Mouse (Mus musculus): ENCODE results near the gene Lta. TPM values are rescaled to one million over a fixed set of nuclear protein-coding genes. Genes with fewer than 3 reads are reported as not detected.

The Lta gene
- polyA plus RNA-seq, 1 experiment from 2014 or later = 0.14 TPM

GRCm38 (mm10) chr17:35210593-35210992 lies 5.4 kb upstream of the Lta start:
- ATAC-seq (no peak), DNase-seq (ENCODE audit: low read depth, low spot score) (no peak)
- H3K27me3 ChIP-seq = no peaks in the 10 kb centered on the region
- CTCF ChIA-PET = interaction anchor here (1.6 kb wide), 1 partner anchor 42 kb away, joined by 7 read pairs; no protein-coding TSS in a partner anchor
- in situ Hi-C loops (cut with MboI; ENCODE audit: low pct_unique_long_range_greater_than_20kb) = no loop called here
- POLR2A ChIA-PET = no interaction called here
- no peak for TF ChIP-seq CTCF (IDR thresholded peaks at IDR 0.05)

GRCm38 (mm10) chr17:35209785-35210535 lies 4.8 kb upstream of the Lta start:
- in situ Hi-C loops (cut with MboI; ENCODE audit: low pct_unique_long_range_greater_than_20kb) = no loop called here
- DNase-seq (ENCODE audit: low read depth, low spot score) = no peak
- ChIA-PET CTCF (interaction anchor here (1.6 kb wide), 1 partner anchor 41 kb away, joined by 7 read pairs; no protein-coding TSS in a partner anchor), POLR2A (no interaction called here)
- no peak for TF ChIP-seq CTCF (IDR thresholded peaks at IDR 0.05)
- H3K27me3 ChIP-seq = no peaks in the 10 kb centered on the region
- ATAC-seq = no peak

- in situ Hi-C loops (cut with MboI; ENCODE audit: low pct_unique_long_range_greater_than_20kb) = no loop called here
- CTCF ChIA-PET = no interaction called here
These were observed 224 bp upstream of the Lta start for GRCm38 (mm10) chr17:35205380-35205769.

GRCm38 (mm10) chr17:35202442-35202841 lies 2.7 kb downstream of the Lta start:
- DNase-seq (ENCODE audit: low read depth, low spot score) (no peak), ATAC-seq (no peak)
- in situ Hi-C loops (cut with MboI; ENCODE audit: low pct_unique_long_range_greater_than_20kb) = no loop called here
- POLR2A ChIA-PET = no interaction called here
- CTCF ChIA-PET = interaction anchor here (1.0 kb wide), 1 partner anchor 12 kb away, joined by 3 read pairs; no protein-coding TSS in a partner anchor
- TF ChIP-seq CTCF (IDR thresholded peaks at IDR 0.05) = no peak
- H3K27me3 ChIP-seq = no peaks in the 10 kb centered on the region

More at GRCm38 (mm10) chr17:35205380-35205769, 224 bp upstream of the Lta start:
- POLR2A ChIA-PET = no interaction called here
- ATAC-seq (no peak), DNase-seq (ENCODE audit: low read depth, low spot score) (no peak)
- no peak for TF ChIP-seq CTCF (IDR thresholded peaks at IDR 0.05)
- H3K27me3 ChIP-seq = no peaks in the 10 kb centered on the region

- DNase-seq (ENCODE audit: low read depth, low spot score) (no peak), ATAC-seq (no peak)
- no peaks in the 10 kb centered on the region for H3K27me3 ChIP-seq
- in situ Hi-C loops (cut with MboI; ENCODE audit: low pct_unique_long_range_greater_than_20kb) = no loop called here
- no peak for TF ChIP-seq CTCF (IDR thresholded peaks at IDR 0.05)
- CTCF ChIA-PET = interaction anchor here (1.0 kb wide), 1 partner anchor 12 kb away, joined by 3 read pairs; no protein-coding TSS in a partner anchor
- POLR2A ChIA-PET = no interaction called here
These were observed 3.4 kb downstream of the Lta start, which contains the start of gene Tnf for GRCm38 (mm10) chr17:35201787-35202186. Gene Tnf (minus strand): TSS chr17:35202007.

GRCm38 (mm10) chr17:35201128-35201527 lies 4.0 kb downstream of the Lta start:
- POLR2A ChIA-PET = no interaction called here
- CTCF ChIA-PET = interaction anchor here (1.0 kb wide), 1 partner anchor 11 kb away, joined by 3 read pairs; no protein-coding TSS in a partner anchor
- in situ Hi-C loops (cut with MboI; ENCODE audit: low pct_unique_long_range_greater_than_20kb) = no loop called here
- no peak for TF ChIP-seq CTCF (IDR thresholded peaks at IDR 0.05)
- no peak for DNase-seq (ENCODE audit: low read depth, low spot score)
- ATAC-seq = no peak
- no peaks in the 10 kb centered on the region for H3K27me3 ChIP-seq

GRCm38 (mm10) chr17:35200398-35200797 lies 4.8 kb downstream of the Lta start:
- no peaks in the 10 kb centered on the region for H3K27me3 ChIP-seq
- in situ Hi-C loops (cut with MboI; ENCODE audit: low pct_unique_long_range_greater_than_20kb) = no loop called here
- TF ChIP-seq CTCF (IDR thresholded peaks at IDR 0.05) = no peak
- DNase-seq (ENCODE audit: low read depth, low spot score) = no peak
- ATAC-seq = no peak
- ChIA-PET POLR2A (no interaction called here), CTCF (no interaction called here)

- no peak for TF ChIP-seq CTCF (IDR thresholded peaks at IDR 0.05)
- ChIA-PET CTCF (interaction anchor here (0.6 kb wide), 1 partner anchor 30 kb away, joined by 3 read pairs; no protein-coding TSS in a partner anchor), POLR2A (no interaction called here)
- H3K27me3 ChIP-seq = no peaks in the 10 kb centered on the region
- no peak for DNase-seq (ENCODE audit: low read depth, low spot score)
- in situ Hi-C loops (cut with MboI; ENCODE audit: low pct_unique_long_range_greater_than_20kb) = no loop called here
- ATAC-seq = no peak
These were observed 6.2 kb downstream of the Lta start for GRCm38 (mm10) chr17:35198946-35199345.

- CTCF ChIA-PET = no interaction called here
- no peak for TF ChIP-seq CTCF (IDR thresholded peaks at IDR 0.05)
- in situ Hi-C loops (cut with MboI; ENCODE audit: low pct_unique_long_range_greater_than_20kb) = no loop called here
- ATAC-seq (no peak), DNase-seq (ENCODE audit: low read depth, low spot score) (no peak)
- H3K27me3 ChIP-seq = no peaks in the 10 kb centered on the region
- POLR2A ChIA-PET = no interaction called here
These were observed 7.1 kb downstream of the Lta start for GRCm38 (mm10) chr17:35198029-35198428.

- ChIA-PET POLR2A (interaction anchor here (0.6 kb wide), 1 partner anchor 33 kb away, joined by 3 read pairs; no protein-coding TSS in a partner anchor), CTCF (no interaction called here)
- ATAC-seq = no peak
- no peaks in the 10 kb centered on the region for H3K27me3 ChIP-seq
- DNase-seq (ENCODE audit: low read depth, low spot score) = no peak
- in situ Hi-C loops (cut with MboI; ENCODE audit: low pct_unique_long_range_greater_than_20kb) = no loop called here
- TF ChIP-seq CTCF (IDR thresholded peaks at IDR 0.05) = no peak
These were observed 8.0 kb downstream of the Lta start for GRCm38 (mm10) chr17:35197126-35197525.

- POLR2A ChIA-PET = no interaction called here
These were observed 8.9 kb downstream of the Lta start for GRCm38 (mm10) chr17:35196321-35196641.

More at GRCm38 (mm10) chr17:35196321-35196641, 8.9 kb downstream of the Lta start:
- in situ Hi-C loops (cut with MboI; ENCODE audit: low pct_unique_long_range_greater_than_20kb) = no loop called here
- ATAC-seq (no peak), DNase-seq (ENCODE audit: low read depth, low spot score) (no peak)
- H3K27me3 ChIP-seq = no peaks in the 10 kb centered on the region
- CTCF ChIA-PET = interaction anchor here (1.1 kb wide), 1 partner anchor 35 kb away, joined by 3 read pairs; no protein-coding TSS in a partner anchor
- no peak for TF ChIP-seq CTCF (IDR thresholded peaks at IDR 0.05)
